Mouse (Mus musculus) forebrain, embryonic 15.5 days (tissue): ENCODE measurements around the gene Ecel1. TPM values are rescaled to one million over a fixed set of nuclear protein-coding genes. Genes with fewer than 3 reads are reported as not detected.

Source experiments
- ATAC-seq: fragments of 200-750 bp; cut with Nextera tagmentation; replicated peaks from 2 replicates; pipeline ENCODE4 v1.8.0; 2017; ENCODE audit warnings: mild to moderate bottlenecking, moderate TSS enrichment, moderate library complexity
- H3K27ac ChIP-seq: fragments of 300-500 bp; sonication (generic); replicated peaks from 2 replicates; pipeline ENCODE4 v1.5.1; 2015; ENCODE audit warnings: mild to moderate bottlenecking, inconsistent platforms
- H3K27me3 ChIP-seq: fragments of 300-500 bp; sonication (generic); 2 replicates; pipeline ENCODE4 v1.6.1; 2015; ENCODE audit warnings: inconsistent platforms
- H3K36me3 ChIP-seq: fragments of 300-500 bp; sonication (generic); 2 replicates; pipeline ENCODE4 v1.6.1; 2015; ENCODE audit warnings: mild to moderate bottlenecking, inconsistent platforms
- H3K4me1 ChIP-seq: fragments of 300-500 bp; sonication (generic); 2 replicates; pipeline ENCODE4 v1.6.1; 2015; ENCODE audit warnings: inconsistent platforms
- H3K4me2 ChIP-seq: fragments of 300-500 bp; sonication (generic); replicated peaks from 2 replicates; pipeline ENCODE4 v1.6.1; 2015; ENCODE audit warnings: mild to moderate bottlenecking, inconsistent platforms
- H3K4me3 ChIP-seq: fragments of 300-500 bp; sonication (generic); 2 replicates; pipeline ENCODE4 v1.5.1; 2015; ENCODE audit warnings: mild to moderate bottlenecking, inconsistent platforms
- H3K9ac ChIP-seq: fragments of 300-500 bp; sonication (generic); replicated peaks from 2 replicates; pipeline ENCODE4 v1.6.1; 2015; ENCODE audit warnings: mild to moderate bottlenecking, inconsistent platforms
- H3K9me3 ChIP-seq: fragments of 300-500 bp; sonication (generic); 2 replicates; pipeline ENCODE4 v1.6.1; 2016; ENCODE audit warnings: inconsistent platforms
- WGBS: fragments of 180-500 bp; shearing (Covaris S2); methylation state at CpG from one replicate; pipeline ENCODE4 v1.1.7; 2015; ENCODE audit warnings: mixed read lengths; 5-methylcytosine and 5-hydroxymethylcytosine counted together
- polyA plus RNA-seq: library from polyadenylated mRNA; unstranded; fragments of >200 nt; fragmentation: Nextera tagmentation; extraction: Ambion mirVana; gene quantifications from 2 replicates; pipeline ENCODE4 v1.2.1, GENCODE M21; 2015

Ecel1 gene
- polyA plus RNA-seq, 1 experiment from 2014 or later = 21.1 TPM

- Histone ChIP-seq H3K27me3 (no peaks in the 10 kb centered on the region), H3K9ac (no peak overlapping the region), H3K36me3 (no peaks in the 10 kb centered on the region), H3K27ac (no peak overlapping the region), H3K4me1 (peaks cover 20% of the 10 kb centered on the region), H3K4me3 (no peak overlapping the region), H3K9me3 (no peaks in the 10 kb centered on the region), H3K4me2 (no peak overlapping the region)
- WGBS = 28% methylated on average over 11 of the region's 11 CpGs
- peak; percentile 57 for ATAC-seq
Observed at GRCm38 (mm10) chr1:87164164-87164795, 8.0 kb upstream of the Ecel1 start.

GRCm38 (mm10) chr1:87159396-87159795 lies 3.1 kb upstream of the Ecel1 start:
- 73% methylated on average over 3 of the region's 3 CpGs for WGBS
- H3K27me3 ChIP-seq = peaks cover 43% of the 10 kb centered on the region
- ATAC-seq = no peak
- H3K27ac ChIP-seq = no peak overlapping the region
- no peaks in the 10 kb centered on the region for H3K36me3 ChIP-seq
- no peak overlapping the region for H3K4me3 ChIP-seq
- no peaks in the 10 kb centered on the region for H3K9me3 ChIP-seq
- H3K9ac ChIP-seq = no peak overlapping the region
- H3K4me1 ChIP-seq = peaks cover 25% of the 10 kb centered on the region
- H3K4me2 ChIP-seq = no peak overlapping the region

- 0 out of 2 replicates have a peak overlapping the region, but pooled peaks have one; percentile 32 for H3K27ac ChIP-seq
- 1% methylated on average over 39 of the region's 56 CpGs for WGBS
- H3K9ac ChIP-seq = peak overlapping the region; percentile 39
- H3K9me3 ChIP-seq = no peaks in the 10 kb centered on the region
- peak overlapping the region; percentile 68 for H3K4me2 ChIP-seq
- no peaks in the 10 kb centered on the region for H3K36me3 ChIP-seq
- peak overlapping the region; percentile 47 for H3K4me3 ChIP-seq
- ATAC-seq = peak; percentile 24
- peaks cover 81% of the 10 kb centered on the region for H3K27me3 ChIP-seq
- peaks cover 30% of the 10 kb centered on the region for H3K4me1 ChIP-seq
Observed at GRCm38 (mm10) chr1:87155531-87156198, 656 bp downstream of the Ecel1 start.

- Histone ChIP-seq H3K4me2 (peak overlapping the region; percentile 68), H3K36me3 (no peaks in the 10 kb centered on the region), H3K4me1 (peaks cover 30% of the 10 kb centered on the region), H3K27ac (no peak overlapping the region), H3K4me3 (peak overlapping the region; percentile 47), H3K27me3 (peaks cover 85% of the 10 kb centered on the region), H3K9ac (peak overlapping the region; percentile 29; the same call in 1 of the 2 replicates), H3K9me3 (no peaks in the 10 kb centered on the region)
- WGBS = 1% methylated on average over 58 of the region's 58 CpGs
- ATAC-seq = 0 out of 2 replicates have a peak, but pooled peaks have one; percentile 3
Observed at GRCm38 (mm10) chr1:87154501-87155120, 1.7 kb downstream of the Ecel1 start.

GRCm38 (mm10) chr1:87153776-87154500 lies 2.4 kb downstream of the Ecel1 start:
- under 1% methylated on average over 70 of the region's 72 CpGs for WGBS
- ATAC-seq = 0 out of 2 replicates have a peak, but pooled peaks have one; percentile 18

GRCm38 (mm10) chr1:87151286-87151685 lies 5.0 kb downstream of the Ecel1 start:
- H3K4me2 ChIP-seq = no peak overlapping the region
- 88% methylated on average over 6 of the region's 6 CpGs for WGBS
- no peak for ATAC-seq
- H3K9me3 ChIP-seq = no peaks in the 10 kb centered on the region
- no peak overlapping the region for H3K9ac ChIP-seq
- H3K27ac ChIP-seq = no peak overlapping the region
- H3K36me3 ChIP-seq = no peaks in the 10 kb centered on the region
- H3K4me1 ChIP-seq = peaks cover 30% of the 10 kb centered on the region
- H3K4me3 ChIP-seq = no peak overlapping the region
- H3K27me3 ChIP-seq = peaks cover 60% of the 10 kb centered on the region

More at GRCm38 (mm10) chr1:87153776-87154500, 2.4 kb downstream of the Ecel1 start:
- Histone ChIP-seq H3K9ac (peak overlapping the region; percentile 29; the same call in 1 of the 2 replicates), H3K9me3 (no peaks in the 10 kb centered on the region), H3K27ac (no peak overlapping the region), H3K36me3 (no peaks in the 10 kb centered on the region), H3K27me3 (peaks cover 85% of the 10 kb centered on the region), H3K4me2 (peak overlapping the region; percentile 68), H3K4me3 (peak overlapping the region; percentile 47), H3K4me1 (peaks cover 30% of the 10 kb centered on the region)

- 37% methylated on average over 13 of the region's 13 CpGs for WGBS
- ATAC-seq = no peak
- peaks cover 42% of the 10 kb centered on the region for H3K27me3 ChIP-seq
Observed at GRCm38 (mm10) chr1:87149422-87149821, 6.9 kb downstream of the Ecel1 start.

GRCm38 (mm10) chr1:87143141-87143540 lies 13.2 kb downstream of the Ecel1 start:
- Histone ChIP-seq H3K9ac (no peak overlapping the region), H3K4me3 (no peak overlapping the region), H3K4me2 (no peak overlapping the region), H3K4me1 (peaks cover 7% of the 10 kb centered on the region; the same call in 1 of the 2 replicates), H3K36me3 (no peaks in the 10 kb centered on the region), H3K9me3 (no peaks in the 10 kb centered on the region), H3K27me3 (no peaks in the 10 kb centered on the region), H3K27ac (no peak overlapping the region)
- 0 out of 2 replicates have a peak, but pooled peaks have one; percentile 11 for ATAC-seq
- 70% methylated on average over 10 of the region's 10 CpGs for WGBS

More at GRCm38 (mm10) chr1:87149422-87149821, 6.9 kb downstream of the Ecel1 start:
- no peak overlapping the region for H3K9ac ChIP-seq
- peaks cover 12% of the 10 kb centered on the region for H3K4me1 ChIP-seq
- no peak overlapping the region for H3K4me2 ChIP-seq
- H3K27ac ChIP-seq = no peak overlapping the region
- no peaks in the 10 kb centered on the region for H3K9me3 ChIP-seq
- H3K36me3 ChIP-seq = no peaks in the 10 kb centered on the region
- H3K4me3 ChIP-seq = no peak overlapping the region

GRCm38 (mm10) chr1:87142456-87142855 lies 13.9 kb downstream of the Ecel1 start:
- Histone ChIP-seq H3K4me3 (no peak overlapping the region), H3K36me3 (no peaks in the 10 kb centered on the region), H3K9ac (no peak overlapping the region), H3K27me3 (no peaks in the 10 kb centered on the region), H3K27ac (no peak overlapping the region), H3K4me1 (peaks cover 7% of the 10 kb centered on the region; the same call in 1 of the 2 replicates), H3K4me2 (no peak overlapping the region), H3K9me3 (no peaks in the 10 kb centered on the region)
- WGBS = 46% methylated on average over 9 of the region's 9 CpGs
- peak; percentile 60 for ATAC-seq

- 64% methylated on average over 4 of the region's 4 CpGs for WGBS
- H3K4me3 ChIP-seq = no peak overlapping the region
- peaks cover 7% of the 10 kb centered on the region; the same call in 1 of the 2 replicates for H3K4me1 ChIP-seq
- no peaks in the 10 kb centered on the region for H3K9me3 ChIP-seq
- no peak overlapping the region for H3K4me2 ChIP-seq
- no peaks in the 10 kb centered on the region for H3K36me3 ChIP-seq
- no peak overlapping the region for H3K27ac ChIP-seq
- no peak overlapping the region for H3K9ac ChIP-seq
- ATAC-seq = no peak
- no peaks in the 10 kb centered on the region for H3K27me3 ChIP-seq
Observed at GRCm38 (mm10) chr1:87141550-87141949, 14.8 kb downstream of the Ecel1 start.

- H3K27me3 ChIP-seq = peaks cover 16% of the 10 kb centered on the region; the same call in 1 of the 2 replicates
- 88% methylated on average over 4 of the region's 4 CpGs for WGBS
- H3K36me3 ChIP-seq = no peaks in the 10 kb centered on the region
- no peak overlapping the region for H3K4me2 ChIP-seq
- no peak overlapping the region for H3K9ac ChIP-seq
- ATAC-seq = no peak
- peaks cover 4% of the 10 kb centered on the region; the same call in 1 of the 2 replicates for H3K4me1 ChIP-seq
- H3K27ac ChIP-seq = no peak overlapping the region
- no peak overlapping the region for H3K4me3 ChIP-seq
- no peaks in the 10 kb centered on the region for H3K9me3 ChIP-seq
Observed at GRCm38 (mm10) chr1:87131803-87132202, 24.5 kb downstream of the Ecel1 start.
